ENCODE assay signal across 10 mouse cellular contexts in genomic region chr15:21885181-21885580, GRCm38 (mm10).
DNase-seq lines count a peak whose midpoint lies in the region; ATAC-seq lines count a peak whose summit lies in the region.
"Had no signal": no experiment of that assay in that cellular context is flagged by ENCODE, and none has a peak within 500 bp of the region (broad histone marks: within the 10 kb centered on the region; RNA-seq: fewer than 3 reads in every experiment).

No protein-coding gene starts in this region.

- H3K4me2 ChIP-seq in liver, embryonic 12.5 days, result no peak overlapping the region
- no peak overlapping the region for H3K4me2 ChIP-seq in hindbrain, embryonic 12.5 days (replicated peaks)
- H3K4me2 ChIP-seq: embryonic facial prominence, embryonic 15.5 days had no signal

- no peaks in the 10 kb centered on the region for H3K4me1 ChIP-seq in liver, embryonic 12.5 days
- no peaks in the 10 kb centered on the region for H3K4me1 ChIP-seq in hindbrain, embryonic 12.5 days
- H3K4me1 ChIP-seq: embryonic facial prominence, embryonic 15.5 days had no signal

- intact Hi-C loops in left cerebral cortex, postnatal 14 days (cut with DNase I), result no loop called here

- 20% methylated on average over 2 of the region's 2 CpGs for WGBS in liver, embryonic 12.5 days (ENCODE audit: insufficient replicate concordance)
- WGBS in hindbrain, embryonic 12.5 days, result 30% methylated on average over 2 of the region's 2 CpGs

- no peak overlapping the region for H3K4me3 ChIP-seq in liver, embryonic 12.5 days
- H3K4me3 ChIP-seq in hindbrain, embryonic 12.5 days, result no peak overlapping the region
- H3K4me3 ChIP-seq: embryonic facial prominence, embryonic 15.5 days had no signal

- ATAC-seq in liver, embryonic 12.5 days, result no peak
- ATAC-seq in hindbrain, embryonic 12.5 days (ENCODE audit: low FRiP score), result peak; percentile 54

- peak; percentile 34 for DNase-seq in liver
- peak; percentile 60 for DNase-seq in ZHBTc4 (ENCODE audit: low read depth, low spot score)
- peak; percentile 82 for DNase-seq in embryo, embryonic 10.5 days (ENCODE audit: low spot score)
- DNase-seq in left cerebral cortex, postnatal 14 days (ENCODE audit: low spot score in 2 of 2), result peak; percentile 46 to 82
- peak; percentile 23 for DNase-seq in retina, adult 2 months (ENCODE audit: low read depth, low spot score)
- no peak for DNase-seq in heart, adult 8-10 months (ENCODE audit: low spot score)

- no peaks in the 10 kb centered on the region for H3K9me3 ChIP-seq in liver, embryonic 12.5 days (replicated peaks)
- no peaks in the 10 kb centered on the region for H3K9me3 ChIP-seq in hindbrain, embryonic 12.5 days (replicated peaks)
- H3K9me3 ChIP-seq: embryonic facial prominence, embryonic 15.5 days had no signal

- no peak overlapping the region for H3K9ac ChIP-seq in liver, embryonic 12.5 days
- H3K9ac ChIP-seq in hindbrain, embryonic 12.5 days, result no peak overlapping the region
- H3K9ac ChIP-seq: embryonic facial prominence, embryonic 15.5 days had no signal

- H3K27me3 ChIP-seq in liver, embryonic 12.5 days (replicated peaks), result no peaks in the 10 kb centered on the region
- H3K27me3 ChIP-seq in hindbrain, embryonic 12.5 days, result no peaks in the 10 kb centered on the region
- H3K27me3 ChIP-seq: embryonic facial prominence, embryonic 15.5 days had no signal

- no peaks in the 10 kb centered on the region for H3K36me3 ChIP-seq in liver, embryonic 12.5 days
- no peaks in the 10 kb centered on the region for H3K36me3 ChIP-seq in hindbrain, embryonic 12.5 days
- H3K36me3 ChIP-seq: embryonic facial prominence, embryonic 15.5 days had no signal

- no peak overlapping the region for H3K27ac ChIP-seq in liver, embryonic 12.5 days
- H3K27ac ChIP-seq in hindbrain, embryonic 12.5 days, result no peak overlapping the region
- H3K27ac ChIP-seq: embryonic facial prominence, embryonic 15.5 days; macrophage had no signal
